Mouse (Mus musculus): ENCODE data around the gene Pigc.

DNA sequence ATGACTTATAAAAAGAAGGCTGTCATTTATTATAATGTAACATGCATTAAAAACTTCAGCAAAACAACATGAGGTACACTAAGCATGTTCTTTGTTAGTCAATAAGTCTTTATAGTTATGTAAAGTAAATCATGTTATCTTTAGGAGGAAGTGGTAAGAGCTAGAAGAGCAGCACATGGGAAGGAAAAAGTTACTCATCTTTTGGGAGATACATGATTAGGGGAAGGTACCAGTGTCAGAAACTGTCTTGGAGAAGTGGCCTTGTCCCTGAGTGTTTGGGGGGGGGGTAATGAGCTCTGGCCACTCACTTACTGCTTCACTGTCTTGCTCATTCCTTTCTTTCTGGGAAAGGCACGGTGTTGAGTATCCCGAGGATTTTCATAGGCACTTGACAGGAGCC is 26.9 kb upstream of the Pigc start:
- TF ChIP-seq ZNF384 (IDR thresholded peaks at IDR 0.05; ENCODE audit: low read depth, low read length), result no peak
- TF ChIP-seq CHD2 (IDR thresholded peaks at IDR 0.05; ENCODE audit: low read depth, low read length), result no peak
- TF ChIP-seq MAFK (IDR thresholded peaks at IDR 0.05; ENCODE audit: insufficient read depth, low read depth, low read length), result no peak

All from ES-E14 (cell line).